Mouse (Mus musculus) inflammation-experienced regulatory T-cells, adult 6 months (primary cell): ENCODE results near the gene Rad23a. TPM values are rescaled to one million over a fixed set of nuclear protein-coding genes. Genes with fewer than 3 reads are reported as not detected.

Experiments
- ATAC-seq: one replicate; pipeline ENCODE4 v1.8.0; 2017
- polyA plus RNA-seq, 3 experiments: library from polyadenylated mRNA; unstranded; fragments of 100-300 nt; shearing (Covaris generic); gene quantifications; one replicate each; pipeline ENCODE4 v1.2.1; 2017

The Rad23a gene
- polyA plus RNA-seq, 3 experiments from 2014 or later, result 128 to 152 (median 145) TPM

GRCm38 (mm10) chr8:84786801-84787467 is 53.5 kb downstream of the Rad23a start:
- no peak for ATAC-seq

- no peak for ATAC-seq
Measured at GRCm38 (mm10) chr8:84785756-84786677, 54.4 kb downstream of the Rad23a start.

GRCm38 (mm10) chr8:84785506-84785755 is 55.0 kb downstream of the Rad23a start:
- no peak for ATAC-seq

- ATAC-seq, result no peak
Measured at GRCm38 (mm10) chr8:84784681-84785505, 55.6 kb downstream of the Rad23a start.

Other genes with a start within 250 kb of the Rad23a start
- 10 to 100 TPM; 42.4 to 46.3 (median 45.8) TPM for gene Ier2, start 177.8 kb downstream of the Rad23a start, polyA plus RNA-seq
- gene Trmt1, start 154.4 kb downstream of the Rad23a start, polyA plus RNA-seq, result 10 to 100 TPM; 28.0 to 61.1 (median 55.5) TPM
- gene Nacc1, start 152.8 kb downstream of the Rad23a start, polyA plus RNA-seq, result 1 to 10 TPM; 9.2 to 9.5 (median 9.4) TPM
- gene Lyl1, start 139.2 kb downstream of the Rad23a start, polyA plus RNA-seq, result 1 to 10 TPM in 2 of 3 experiments, under 1 TPM in 1; 0.20 to 2.7 (median 1.3) TPM
- gene G430095P16Rik, start 117.7 kb downstream of the Rad23a start, polyA plus RNA-seq, result 10 to 100 TPM; 11.7 to 25.0 (median 21.7) TPM
- gene Nfix, start 40.3 kb downstream of the Rad23a start, polyA plus RNA-seq, result 1 to 10 TPM in 2 of 3 experiments, under 1 TPM in 1; 0.92 to 6.3 (median 3.1) TPM
- gene Dand5, start 17.8 kb downstream of the Rad23a start, polyA plus RNA-seq, result 1 to 10 TPM; 4.7 to 5.6 (median 5.4) TPM
- 10 to 100 TPM; 14.6 to 16.7 (median 16.1) TPM for gene Gadd45gip1, start 9.1 kb downstream of the Rad23a start, polyA plus RNA-seq
- gene Calr, start 6.3 kb upstream of the Rad23a start, polyA plus RNA-seq, result 100 to 1,000 TPM; 278 to 341 (median 290) TPM
- 10 to 100 TPM; 48.1 to 76.0 (median 58.3) TPM for gene Farsa, start 16.3 kb upstream of the Rad23a start, polyA plus RNA-seq
- 10 to 100 TPM in 1 of 3 experiments, 1 to 10 TPM in 2; 4.3 to 19.0 (median 6.8) TPM for gene Syce2, start 31.4 kb upstream of the Rad23a start, polyA plus RNA-seq
- gene Gcdh, start 53.3 kb upstream of the Rad23a start, polyA plus RNA-seq, result 10 to 100 TPM; 14.5 to 19.9 (median 19.2) TPM
- gene Klf1, start 61.3 kb upstream of the Rad23a start, polyA plus RNA-seq, result not detected
- gene Dnase2a, start 67.9 kb upstream of the Rad23a start, polyA plus RNA-seq, result 10 to 100 TPM; 10.5 to 21.7 (median 20.0) TPM
- gene Mast1, start 96.7 kb upstream of the Rad23a start, polyA plus RNA-seq, result 1 to 10 TPM in 2 of 3 experiments, under 1 TPM in 1; 0.84 to 1.5 (median 1.1) TPM
- under 1 TPM in 1 of 3 experiments, not detected in 2; 0.28 TPM for gene Rtbdn, start 106.3 kb upstream of the Rad23a start, polyA plus RNA-seq
- gene Gm49661, start 128.8 kb upstream of the Rad23a start, polyA plus RNA-seq, result not detected
- gene Prdx2, start 128.9 kb upstream of the Rad23a start, polyA plus RNA-seq, result 100 to 1,000 TPM; 232 to 340 (median 290) TPM
- 10 to 100 TPM; 57.0 to 88.9 (median 72.8) TPM for gene Rnaseh2a, start 129.1 kb upstream of the Rad23a start, polyA plus RNA-seq
- 10 to 100 TPM; 28.1 to 33.6 (median 33.1) TPM for gene Junb, start 138.1 kb upstream of the Rad23a start, polyA plus RNA-seq
- 1 to 10 TPM; 2.2 to 4.9 (median 4.6) TPM for gene Hook2, start 149.9 kb upstream of the Rad23a start, polyA plus RNA-seq
- not detected for gene Best2, start 173.9 kb upstream of the Rad23a start, polyA plus RNA-seq
- gene Asna1, start 184.6 kb upstream of the Rad23a start, polyA plus RNA-seq, result 10 to 100 TPM; 50.0 to 67.9 (median 60.7) TPM
- 10 to 100 TPM; 17.8 to 31.0 (median 24.1) TPM for gene Trir, start 186.2 kb upstream of the Rad23a start, polyA plus RNA-seq
- 10 to 100 TPM; 13.8 to 18.7 (median 16.5) TPM for gene Tnpo2, start 196.2 kb upstream of the Rad23a start, polyA plus RNA-seq
- gene Fbxw9, start 219.4 kb upstream of the Rad23a start, polyA plus RNA-seq, result 1 to 10 TPM; 2.3 to 4.8 (median 2.9) TPM
- gene Gm5741, start 227.3 kb upstream of the Rad23a start, polyA plus RNA-seq, result 1 to 10 TPM in 2 of 3 experiments, not detected in 1; 1.9 to 3.3 TPM
- gene Dhps, start 231.1 kb upstream of the Rad23a start, polyA plus RNA-seq, result 10 to 100 TPM; 29.3 to 40.4 (median 39.3) TPM
- gene Wdr83os, start 240.1 kb upstream of the Rad23a start, polyA plus RNA-seq, result 100 to 1,000 TPM; 114 to 166 (median 129) TPM
- 10 to 100 TPM; 34.8 to 44.2 (median 38.5) TPM for gene Wdr83, start 240.6 kb upstream of the Rad23a start, polyA plus RNA-seq
- gene Man2b1, start 242.6 kb upstream of the Rad23a start, polyA plus RNA-seq, result 10 to 100 TPM; 80.8 to 94.7 (median 83.8) TPM